Mouse (Mus musculus) testis, adult 2 months (tissue): ENCODE data around the gene Snx9. TPM values are rescaled to one million over a fixed set of nuclear protein-coding genes. Genes with fewer than 3 reads are reported as not detected.
A peak's percentile ranks its signal among the peaks of the same experiment; 100 is the strongest.

Source experiments
- H3K27ac ChIP-seq: fragments of 200-500 bp; 2 replicates; pipeline ENCODE4 v1.5.1; 2012; ENCODE audit warnings: low read depth, low read length; ENCODE audit not compliant: control insufficient read depth, insufficient read depth
- H3K27me3 ChIP-seq: fragments of 200-500 bp; 2 replicates; pipeline ENCODE4 v1.6.1; 2012; ENCODE audit warnings: mild to moderate bottlenecking, low read length, moderate library complexity; ENCODE audit not compliant: control insufficient read depth, insufficient read depth
- H3K36me3 ChIP-seq: fragments of 200-500 bp; 2 replicates; pipeline ENCODE4 v1.6.1; 2012; ENCODE audit warnings: mild to moderate bottlenecking, low read length; ENCODE audit not compliant: control insufficient read depth, insufficient read depth
- H3K4me1 ChIP-seq: fragments of 200-500 bp; 2 replicates; pipeline ENCODE4 v1.6.1; 2012; ENCODE audit warnings: low read length; ENCODE audit not compliant: control insufficient read depth, insufficient read depth
- H3K4me3 ChIP-seq: fragments of 200-500 bp; 2 replicates; pipeline ENCODE4 v1.5.1; 2012; ENCODE audit warnings: low read depth, mild to moderate bottlenecking, low read length, moderate library complexity, mixed read lengths; ENCODE audit not compliant: control insufficient read depth
- CTCF ChIP-seq: fragments of 200-500 bp; IDR thresholded peaks from 2 replicates; pipeline ENCODE4 v1.5.1; 2012; ENCODE audit warnings: low read depth, mild to moderate bottlenecking, inconsistent platforms, low read length, moderate library complexity; ENCODE audit not compliant: control insufficient read depth, insufficient read depth, insufficient replicate concordance
- POLR2A ChIP-seq: fragments of 200-500 bp; IDR thresholded peaks from 2 replicates; pipeline ENCODE4 v1.6.1; 2012; ENCODE audit warnings: low read depth, mild to moderate bottlenecking, inconsistent platforms, low read length, moderate library complexity; ENCODE audit not compliant: control insufficient read depth
- polyA plus RNA-seq: library from polyadenylated mRNA; depleted of rRNA; stranded (reverse); fragments of >200 nt; gene quantifications from 2 replicates; pipeline ENCODE4 v1.2.3, GENCODE M21; 2012; rRNA removed

The Snx9 gene
- 7.1 and 7.9 TPM in 2 replicates for polyA plus RNA-seq

DNA sequence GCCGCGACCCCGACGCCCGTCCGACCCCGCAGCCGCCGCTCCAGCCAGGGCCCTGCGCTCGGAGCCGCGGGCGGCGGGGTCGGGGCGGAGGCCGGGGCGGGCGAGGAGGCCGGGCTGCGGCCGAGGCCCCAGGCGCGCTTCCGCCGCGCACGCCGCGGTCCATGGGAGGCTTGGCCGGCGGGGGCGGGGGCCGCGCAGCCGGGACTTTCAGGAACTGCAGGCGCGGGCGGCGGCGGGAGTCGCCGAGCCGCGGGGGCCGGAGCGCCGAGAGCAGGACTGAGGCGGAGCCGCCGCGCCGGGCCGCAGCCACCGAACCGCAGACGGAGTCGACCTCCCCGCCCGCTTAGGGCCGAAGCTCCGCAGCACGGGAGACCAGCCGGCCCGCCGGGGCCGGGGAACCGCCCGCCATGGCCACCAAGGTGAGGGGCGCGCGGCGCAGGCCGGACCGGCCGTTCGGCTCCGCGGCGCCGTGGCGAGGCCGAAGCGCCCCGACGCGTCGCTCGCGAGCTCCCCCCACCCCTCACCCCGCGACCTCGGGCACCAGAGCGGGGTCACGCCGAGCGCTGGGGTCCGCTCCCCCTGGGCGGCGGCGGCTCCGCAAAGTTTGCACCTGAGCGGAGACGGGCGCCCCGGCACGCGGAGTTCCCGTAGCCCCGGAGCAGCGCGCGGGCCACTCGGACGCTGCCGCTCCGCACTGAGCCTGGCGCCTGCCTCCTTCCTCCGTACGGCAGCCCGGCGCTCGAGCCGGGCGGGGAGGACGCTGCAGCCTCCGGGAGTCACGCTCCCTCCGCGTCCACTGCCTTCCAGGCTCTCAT is at the start of gene Snx9:
TSS of gene Snx9 (plus strand) at position 202 of the 815 bp plus-strand sequence.
- no peak for TF ChIP-seq CTCF
- TF ChIP-seq POLR2A: peak; percentile 66
- peak within 1 kb of the TSS; percentile 98 for H3K4me3 ChIP-seq
- H3K4me1 ChIP-seq: peaks cover 5% of the 10 kb centered on the region
- no peaks in the 10 kb centered on the region for H3K27me3 ChIP-seq
- H3K36me3 ChIP-seq: no peaks in the 10 kb centered on the region
- peak within 1 kb of the TSS; percentile 97 for H3K27ac ChIP-seq

GRCm38 (mm10) chr17:5792164-5792791 is 48.9 kb upstream of the Snx9 start:
- Histone ChIP-seq H3K4me1 (no peaks in the 10 kb centered on the region), H3K4me3 (no peak overlapping the region), H3K36me3 (no peaks in the 10 kb centered on the region), H3K27me3 (no peaks in the 10 kb centered on the region), H3K27ac (no peak overlapping the region)
- TF ChIP-seq POLR2A (no peak), CTCF (no peak)

- TF ChIP-seq CTCF: no peak
- no peak for TF ChIP-seq POLR2A
- no peaks in the 10 kb centered on the region for H3K36me3 ChIP-seq
- no peak overlapping the region for H3K27ac ChIP-seq
- no peaks in the 10 kb centered on the region for H3K27me3 ChIP-seq
- no peaks in the 10 kb centered on the region for H3K4me1 ChIP-seq
- H3K4me3 ChIP-seq: no peak overlapping the region
Observed at GRCm38 (mm10) chr17:5793593-5793992, 47.5 kb upstream of the Snx9 start.

DNA sequence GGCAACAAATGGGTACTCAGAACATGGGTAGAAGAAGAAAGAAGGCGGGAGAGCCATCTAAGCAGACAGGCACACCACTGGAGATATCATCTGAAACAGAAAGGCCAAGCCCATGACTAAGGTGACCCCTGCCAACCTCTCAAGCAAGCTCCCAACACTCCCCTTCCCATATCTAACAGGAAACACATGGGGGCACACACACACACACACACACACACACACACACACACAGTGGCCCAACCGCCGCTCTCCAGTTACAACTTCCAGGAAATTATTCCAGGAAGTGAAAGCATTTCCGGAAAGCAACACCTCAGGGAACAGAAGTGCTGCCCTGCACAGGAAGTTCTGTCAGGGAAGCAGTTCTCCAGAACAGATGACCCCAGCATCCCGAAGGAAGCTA is 46.9 kb upstream of the Snx9 start:
- Histone ChIP-seq H3K27ac (no peak overlapping the region), H3K4me1 (no peaks in the 10 kb centered on the region)
- TF ChIP-seq POLR2A (no peak), CTCF (no peak)

GRCm38 (mm10) chr17:5795369-5795768 is 45.8 kb upstream of the Snx9 start:
- H3K27me3 ChIP-seq: no peaks in the 10 kb centered on the region
- H3K4me1 ChIP-seq: no peaks in the 10 kb centered on the region
- H3K4me3 ChIP-seq: no peak overlapping the region
- TF ChIP-seq CTCF (no peak), POLR2A (no peak)
- no peak overlapping the region for H3K27ac ChIP-seq
- H3K36me3 ChIP-seq: no peaks in the 10 kb centered on the region

More for the DNA sequence above, 46.9 kb upstream of the Snx9 start:
- no peak overlapping the region for H3K4me3 ChIP-seq
- H3K36me3 ChIP-seq: no peaks in the 10 kb centered on the region
- no peaks in the 10 kb centered on the region for H3K27me3 ChIP-seq

DNA sequence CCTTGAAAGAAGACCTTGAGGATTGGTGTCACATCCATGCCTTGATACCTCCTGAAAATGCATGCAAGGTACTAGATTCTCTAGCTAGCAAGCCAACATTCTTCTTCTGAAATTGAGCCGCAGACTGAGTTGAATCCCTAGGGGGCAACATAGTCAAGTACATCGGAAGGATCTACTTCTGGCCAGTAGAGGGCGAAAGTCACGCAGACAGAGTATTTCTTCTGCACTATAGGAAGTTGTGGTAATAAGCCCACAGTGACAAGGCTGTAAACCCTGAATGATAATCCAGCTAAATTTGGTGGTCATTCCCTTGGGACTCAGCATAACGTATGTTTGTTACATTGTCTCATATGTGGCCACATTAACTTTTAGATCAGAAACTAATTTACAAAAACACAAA is 45.3 kb upstream of the Snx9 start:
- H3K4me1 ChIP-seq: no peaks in the 10 kb centered on the region

DNA sequence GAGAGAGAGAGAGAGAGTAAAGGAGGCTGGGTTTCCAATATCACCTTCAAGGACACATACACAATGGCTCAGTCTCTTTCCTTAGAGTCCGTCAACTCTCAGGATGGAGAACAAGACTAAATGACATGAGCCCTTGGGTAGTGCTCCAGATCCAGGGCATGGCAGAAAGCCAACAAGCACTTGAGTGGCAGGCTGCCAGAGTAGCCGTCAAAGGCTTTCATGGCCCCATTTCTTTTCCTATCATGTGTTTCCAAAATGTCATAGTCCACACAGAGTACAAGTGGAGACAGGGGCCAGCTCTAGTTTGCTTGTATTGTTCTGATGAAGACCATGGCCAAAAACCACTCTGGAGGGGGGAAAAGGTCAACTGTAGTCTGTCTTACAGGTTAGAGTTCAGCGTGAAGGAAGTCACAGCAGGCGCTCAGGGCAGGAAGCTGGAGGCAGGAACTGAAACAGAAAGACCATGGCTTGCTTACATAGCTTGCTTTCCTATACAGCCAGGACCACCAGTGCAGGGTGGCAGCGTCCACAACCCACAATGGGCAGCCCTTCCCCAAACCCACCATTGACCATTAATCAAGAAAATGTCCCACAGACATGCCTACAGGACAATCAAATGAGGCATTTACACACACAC is 43.9 kb upstream of the Snx9 start:
- TF ChIP-seq POLR2A: no peak
- TF ChIP-seq CTCF: no peak
- Histone ChIP-seq H3K36me3 (no peaks in the 10 kb centered on the region), H3K27me3 (no peaks in the 10 kb centered on the region), H3K27ac (no peak overlapping the region), H3K4me1 (no peaks in the 10 kb centered on the region), H3K4me3 (no peak overlapping the region)

More for the DNA sequence above, 45.3 kb upstream of the Snx9 start:
- Histone ChIP-seq H3K4me3 (no peak overlapping the region), H3K27ac (no peak overlapping the region), H3K27me3 (no peaks in the 10 kb centered on the region), H3K36me3 (no peaks in the 10 kb centered on the region)
- TF ChIP-seq POLR2A (no peak), CTCF (no peak)
